ENCODE assay signal across 9 mouse cellular contexts in the genomic region with DNA sequence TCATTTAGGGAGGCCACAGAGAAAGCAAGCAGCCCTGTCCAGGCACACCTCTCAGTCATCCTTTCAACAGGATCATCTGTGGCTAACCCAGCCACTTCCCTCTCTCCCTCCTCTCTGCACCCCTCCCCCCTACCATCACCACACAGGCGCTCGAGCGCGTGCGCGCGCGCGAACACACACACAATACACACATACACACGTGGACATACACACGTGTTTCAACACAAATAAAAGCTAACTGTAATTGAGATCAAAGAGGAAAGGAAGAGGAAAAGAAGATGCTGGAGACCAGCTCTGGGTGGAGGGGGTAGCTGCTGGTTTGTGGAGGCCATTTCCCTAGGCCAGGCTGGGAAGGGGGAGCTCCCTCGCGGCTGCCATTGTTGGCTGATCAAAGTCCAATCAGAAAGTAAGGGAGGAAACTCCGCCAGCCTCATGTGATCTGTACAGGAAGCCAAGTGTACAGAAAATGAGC.
DNase-seq lines count a peak whose midpoint lies in the region; ATAC-seq lines count a peak whose summit lies in the region.
"Had no signal": no experiment of that assay in that cellular context is flagged by ENCODE, and none has a peak within 500 bp of the region (broad histone marks: within the 10 kb centered on the region; RNA-seq: fewer than 3 reads in every experiment).

No protein-coding gene starts in this region.

- peaks cover 59% of the 10 kb centered on the region for H3K4me1 ChIP-seq in heart, embryonic 12.5 days (replicated peaks)
- H3K4me1 ChIP-seq in forebrain, embryonic 10.5 days: peaks cover 87% of the 10 kb centered on the region
- H3K4me1 ChIP-seq in kidney, embryonic 16.5 days (ENCODE audit: insufficient read depth, low read length): peaks cover 82% of the 10 kb centered on the region
- peaks cover 82% of the 10 kb centered on the region for H3K4me1 ChIP-seq in midbrain, embryonic 12.5 days

- H3K4me3 ChIP-seq in heart, embryonic 12.5 days: peak overlapping the region; percentile 18; the same call in 1 of the 2 replicates
- peak overlapping the region; percentile 45 for H3K4me3 ChIP-seq in forebrain, embryonic 10.5 days
- peak overlapping the region; percentile 18 for H3K4me3 ChIP-seq in kidney, embryonic 16.5 days (ENCODE audit: low read length)
- H3K4me3 ChIP-seq in midbrain, embryonic 12.5 days: peak overlapping the region; percentile 30
- H3K4me3 ChIP-seq: erythroblast, embryonic 14.5 days had no signal

- no peak overlapping the region for H3K27ac ChIP-seq in heart, embryonic 12.5 days (ENCODE audit: poor library complexity, severe bottlenecking)
- peak overlapping the region; percentile 86 for H3K27ac ChIP-seq in forebrain, embryonic 10.5 days
- H3K27ac ChIP-seq in kidney, embryonic 16.5 days (ENCODE audit: low read length): peak overlapping the region; percentile 66
- H3K27ac ChIP-seq in midbrain, embryonic 12.5 days (replicated peaks): peak overlapping the region; percentile 94

- no peak for DNase-seq in heart, adult 18-20 months
- peak; percentile 69 for DNase-seq in forebrain, embryonic 10.5 days (ENCODE audit: extremely low spot score, low spot score)
- DNase-seq in urinary bladder, adult 2 months (ENCODE audit: low spot score): no peak
- no peak for DNase-seq in thymus, postnatal 4 days
- DNase-seq in right cerebral cortex, postnatal 36 days (ENCODE audit: low spot score in 2 of 2): no peak

- H3K9ac ChIP-seq in heart, embryonic 12.5 days: no peak overlapping the region
- peak overlapping the region; percentile 28; the same call in 1 of the 2 replicates for H3K9ac ChIP-seq in kidney, embryonic 16.5 days (replicated peaks; ENCODE audit: low read length)
- H3K9ac ChIP-seq in midbrain, embryonic 12.5 days (replicated peaks): peak overlapping the region; percentile 34; the same call in 1 of the 2 replicates

- no peaks in the 10 kb centered on the region for H3K27me3 ChIP-seq in heart, embryonic 12.5 days (replicated peaks)
- H3K27me3 ChIP-seq in forebrain, embryonic 10.5 days (ENCODE audit: poor library complexity, severe bottlenecking): 0 out of 2 replicates have a peak, but pooled peaks cover 3% of the 10 kb centered on the region
- no peaks in the 10 kb centered on the region for H3K27me3 ChIP-seq in kidney, embryonic 16.5 days (ENCODE audit: insufficient read depth, low read length)
- 0 out of 2 replicates have a peak, but pooled peaks cover 4% of the 10 kb centered on the region for H3K27me3 ChIP-seq in midbrain, embryonic 12.5 days

- H3K4me2 ChIP-seq in heart, embryonic 12.5 days: peak overlapping the region; percentile 59
- H3K4me2 ChIP-seq in kidney, embryonic 16.5 days (replicated peaks; ENCODE audit: low read depth, low read length): peak overlapping the region; percentile 44
- H3K4me2 ChIP-seq in midbrain, embryonic 12.5 days (replicated peaks): peak overlapping the region; percentile 54

- ATAC-seq in heart, embryonic 12.5 days (ENCODE audit: insufficient number of reproducible peaks, low FRiP score): peak; percentile 49; the same call in 1 of the 2 replicates
- ATAC-seq in kidney, embryonic 16.5 days (ENCODE audit: low FRiP score, low TSS enrichment): peak; percentile 76
- ATAC-seq in midbrain, embryonic 12.5 days (ENCODE audit: low FRiP score, low read depth): peak; percentile 51

- no peaks in the 10 kb centered on the region for H3K9me3 ChIP-seq in heart, embryonic 12.5 days (replicated peaks)
- H3K9me3 ChIP-seq in forebrain, embryonic 10.5 days: no peaks in the 10 kb centered on the region
- no peaks in the 10 kb centered on the region for H3K9me3 ChIP-seq in kidney, embryonic 16.5 days (ENCODE audit: low read length)
- no peaks in the 10 kb centered on the region for H3K9me3 ChIP-seq in midbrain, embryonic 12.5 days

- H3K36me3 ChIP-seq in heart, embryonic 12.5 days: peaks cover 16% of the 10 kb centered on the region
- H3K36me3 ChIP-seq in forebrain, embryonic 10.5 days (replicated peaks): peaks cover 23% of the 10 kb centered on the region
- H3K36me3 ChIP-seq in kidney, embryonic 16.5 days (ENCODE audit: insufficient read depth, low read length): peaks cover 15% of the 10 kb centered on the region
- H3K36me3 ChIP-seq in midbrain, embryonic 12.5 days: no peaks in the 10 kb centered on the region

- WGBS in heart, embryonic 12.5 days: 16% methylated on average over 14 of the region's 14 CpGs
- WGBS in forebrain, embryonic 10.5 days: 2% methylated on average over 14 of the region's 14 CpGs
- 5% methylated on average over 14 of the region's 14 CpGs for WGBS in kidney, embryonic 16.5 days
- WGBS in midbrain, embryonic 12.5 days: 0% methylated on average over 14 of the region's 14 CpGs
